Mouse (Mus musculus) thymus, adult 2 months (tissue): ENCODE results near the gene Slc25a42. TPM values are rescaled to one million over a fixed set of nuclear protein-coding genes. Genes with fewer than 3 reads are reported as not detected.

Source experiments
- DNase-seq: peaks from one replicate; pipeline ENCODE4 v3.0.0; 2021
- H3K27ac ChIP-seq: fragments of 200-500 bp; 2 replicates; pipeline ENCODE4 v1.5.1; 2012; ENCODE audit warnings: low read length, control low read depth; ENCODE audit not compliant: control insufficient read depth, insufficient read depth
- H3K27me3 ChIP-seq: fragments of 200-500 bp; 2 replicates; pipeline ENCODE4 v1.6.1; 2012; ENCODE audit warnings: mild to moderate bottlenecking, low read length, moderate library complexity, mixed read lengths; ENCODE audit not compliant: control insufficient read depth, insufficient read depth
- H3K36me3 ChIP-seq: fragments of 200-500 bp; 2 replicates; pipeline ENCODE4 v1.6.1; 2012; ENCODE audit warnings: mild to moderate bottlenecking, low read length, moderate library complexity; ENCODE audit not compliant: control insufficient read depth, insufficient read depth
- H3K4me1 ChIP-seq: fragments of 200-500 bp; replicated peaks from 2 replicates; pipeline ENCODE4 v1.6.1; 2012; ENCODE audit warnings: low read length; ENCODE audit not compliant: control insufficient read depth, insufficient read depth
- H3K4me3 ChIP-seq: fragments of 200-500 bp; 2 replicates; pipeline ENCODE4 v1.5.1; 2012; ENCODE audit warnings: mild to moderate bottlenecking, low read length, control low read depth, moderate library complexity; ENCODE audit not compliant: control insufficient read depth, insufficient read depth
- CTCF ChIP-seq: fragments of 200-500 bp; IDR thresholded peaks from 2 replicates; pipeline ENCODE4 v1.5.1; 2012; ENCODE audit warnings: mild to moderate bottlenecking, control low read depth, low read length, moderate library complexity, borderline replicate concordance; ENCODE audit not compliant: control insufficient read depth, poor library complexity, insufficient read depth; ENCODE audit errors: extremely low read depth
- POLR2A ChIP-seq: fragments of 200-500 bp; IDR thresholded peaks from 2 replicates; pipeline ENCODE4 v1.6.1; 2012; ENCODE audit warnings: mild to moderate bottlenecking, low read length, control low read depth, moderate library complexity; ENCODE audit not compliant: control insufficient read depth, poor library complexity, insufficient read depth; ENCODE audit errors: extremely low read depth
- WGBS: fragments of 180-500 bp; shearing (Covaris S2); methylation state at CpG from one replicate; pipeline ENCODE4 v1.1.7; 2018; 5-methylcytosine and 5-hydroxymethylcytosine counted together
- polyA plus RNA-seq: library from polyadenylated mRNA; depleted of rRNA; stranded (reverse); fragments of >200 nt; gene quantifications from 2 replicates; pipeline ENCODE4 v1.2.3, GENCODE M21; 2012

Slc25a42 gene
- polyA plus RNA-seq, 1 experiment, result 66.6 TPM

GRCm38 (mm10) chr8:70179082-70179481, 33.0 kb downstream of the Slc25a42 start:
- H3K27me3 ChIP-seq, result no peaks in the 10 kb centered on the region
- H3K36me3 ChIP-seq, result no peaks in the 10 kb centered on the region; the same call in 1 of the 2 replicates
- no peak for DNase-seq
- no peak overlapping the region for H3K27ac ChIP-seq
- no peak for TF ChIP-seq CTCF
- no peak for TF ChIP-seq POLR2A
- no peak overlapping the region for H3K4me3 ChIP-seq
- WGBS, result 95% methylated on average over 4 of the region's 4 CpGs
- 0 out of 2 replicates have a peak, but pooled peaks cover 4% of the 10 kb centered on the region for H3K4me1 ChIP-seq

GRCm38 (mm10) chr8:70178231-70178630, 33.9 kb downstream of the Slc25a42 start:
- H3K4me1 ChIP-seq, result 0 out of 2 replicates have a peak, but pooled peaks cover 8% of the 10 kb centered on the region
- H3K27ac ChIP-seq, result no peak overlapping the region
- 97% methylated on average over 2 of the region's 2 CpGs for whole genome bisulfite sequencing
- H3K27me3 ChIP-seq, result no peaks in the 10 kb centered on the region
- TF ChIP-seq POLR2A (no peak), CTCF (no peak)
- no peak overlapping the region for H3K4me3 ChIP-seq
- DNase-seq, result no peak
- no peaks in the 10 kb centered on the region; the same call in 1 of the 2 replicates for H3K36me3 ChIP-seq

- Histone ChIP-seq H3K27ac (no peak overlapping the region), H3K27me3 (no peaks in the 10 kb centered on the region), H3K4me3 (no peak overlapping the region), H3K36me3 (no peaks in the 10 kb centered on the region), H3K4me1 (0 out of 2 replicates have a peak, but pooled peaks cover 8% of the 10 kb centered on the region)
- WGBS, result 81% methylated on average over 7 of the region's 7 CpGs
- DNase-seq, result no peak
- TF ChIP-seq POLR2A (no peak), CTCF (no peak)
Observed at GRCm38 (mm10) chr8:70174079-70174478, 38.0 kb downstream of the Slc25a42 start.

GRCm38 (mm10) chr8:70173320-70173719, 38.8 kb downstream of the Slc25a42 start:
- no peaks in the 10 kb centered on the region for H3K36me3 ChIP-seq
- no peak overlapping the region for H3K27ac ChIP-seq
- no peaks in the 10 kb centered on the region for H3K27me3 ChIP-seq
- no peak for TF ChIP-seq POLR2A
- TF ChIP-seq CTCF, result no peak
- 87% methylated on average over 5 of the region's 5 CpGs for WGBS
- no peak overlapping the region for H3K4me3 ChIP-seq
- H3K4me1 ChIP-seq, result 0 out of 2 replicates have a peak, but pooled peaks cover 8% of the 10 kb centered on the region
- no peak for DNase-seq

GRCm38 (mm10) chr8:70172043-70172681, 39.9 kb downstream of the Slc25a42 start, which contains the start of gene Tmem161a:
Gene Tmem161a (plus strand): TSS chr8:70172356.
- DNase-seq, result peak; percentile 90
- WGBS, result under 1% methylated on average over 27 of the region's 27 CpGs
- 0 out of 2 replicates have a peak, but pooled peaks cover 8% of the 10 kb centered on the region for H3K4me1 ChIP-seq
- no peak within 1 kb of the TSS for H3K27ac ChIP-seq
- H3K36me3 ChIP-seq, result no peaks in the 10 kb centered on the region
- no peaks in the 10 kb centered on the region for H3K27me3 ChIP-seq
- peak; percentile 83 for TF ChIP-seq POLR2A
- TF ChIP-seq CTCF, result 0 out of 2 replicates have a peak, but pooled peaks have one; percentile 22
- peak within 1 kb of the TSS; percentile 78 for H3K4me3 ChIP-seq

- Histone ChIP-seq H3K27ac (no peak overlapping the region), H3K27me3 (no peaks in the 10 kb centered on the region), H3K4me3 (no peak overlapping the region), H3K36me3 (no peaks in the 10 kb centered on the region), H3K4me1 (peaks cover 13% of the 10 kb centered on the region)
- no peak for DNase-seq
- TF ChIP-seq CTCF (no peak), POLR2A (no peak)
- 89% methylated on average over 7 of the region's 7 CpGs for WGBS
Observed at GRCm38 (mm10) chr8:70171240-70171639, 40.9 kb downstream of the Slc25a42 start.

GRCm38 (mm10) chr8:70170748-70171147, 41.4 kb downstream of the Slc25a42 start:
- H3K27ac ChIP-seq, result no peak overlapping the region
- TF ChIP-seq POLR2A (no peak), CTCF (no peak)
- peaks cover 13% of the 10 kb centered on the region for H3K4me1 ChIP-seq
- no peaks in the 10 kb centered on the region for H3K36me3 ChIP-seq
- H3K27me3 ChIP-seq, result no peaks in the 10 kb centered on the region
- H3K4me3 ChIP-seq, result no peak overlapping the region
- WGBS, result 94% methylated on average over 3 of the region's 3 CpGs
- DNase-seq, result no peak
